Mouse (Mus musculus) ES-E14 (cell line): Measurements from ENCODE around the gene Gm11639. TPM values are rescaled to one million over a fixed set of nuclear protein-coding genes. Genes with fewer than 3 reads are reported as not detected.

Experiments used
- DNase-seq: peaks from one replicate; pipeline ENCODE4 v3.0.0-alpha.2; 2013; ENCODE audit warnings: low read depth, low spot score
- H3K27ac ChIP-seq: 2 replicates; pipeline ENCODE4 v1.5.1; 2012; ENCODE audit warnings: low read depth, mild to moderate bottlenecking, low read length, moderate library complexity, mixed read lengths; ENCODE audit not compliant: poor library complexity, insufficient read depth, severe bottlenecking
- H3K36me3 ChIP-seq: 2 replicates; pipeline ENCODE4 v1.6.1; 2012; ENCODE audit warnings: mild to moderate bottlenecking, low read length, moderate library complexity, mixed read lengths; ENCODE audit not compliant: control insufficient read depth, poor library complexity, insufficient read depth, severe bottlenecking
- H3K4me1 ChIP-seq, 2 experiments: fragments of 150-350 bp in 1 of 2; sonication (generic) in 1 of 2; 2 replicates each; pipeline ENCODE4 v1.6.1; 2012; ENCODE audit warnings: low read length in 2 of 2, mild to moderate bottlenecking in 1 of 2, mixed read lengths in 1 of 2; ENCODE audit not compliant: control insufficient read depth in 2 of 2, insufficient read depth in 2 of 2, poor library complexity in 1 of 2
- H3K4me3 ChIP-seq, 2 experiments: fragments of 150-350 bp in 1 of 2; sonication (generic) in 1 of 2; 2 replicates each; pipeline ENCODE4 v1.5.1; 2012; ENCODE audit warnings: low read length in 2 of 2, low read depth in 1 of 2, mild to moderate bottlenecking in 1 of 2, mixed read lengths in 1 of 2; ENCODE audit not compliant: insufficient read depth in 1 of 2, poor library complexity in 1 of 2, severe bottlenecking in 1 of 2
- H3K9ac ChIP-seq: 2 replicates; pipeline ENCODE4 v1.6.1; 2012; ENCODE audit warnings: low read depth, mild to moderate bottlenecking, low read length, mixed read lengths; ENCODE audit not compliant: poor library complexity, insufficient read depth, severe bottlenecking
- H3K9me3 ChIP-seq: fragments of 150-350 bp; sonication (generic); 2 replicates; pipeline ENCODE4 v1.6.1; 2012; ENCODE audit warnings: low read depth, mild to moderate bottlenecking, low read length; ENCODE audit not compliant: control insufficient read depth, insufficient read depth
- CHD2 ChIP-seq: IDR thresholded peaks from 2 replicates; pipeline ENCODE4 v1.6.1; 2014; ENCODE audit warnings: mild to moderate bottlenecking, low read depth, low read length, inconsistent platforms
- HCFC1 ChIP-seq: IDR thresholded peaks from 2 replicates; pipeline ENCODE4 v1.6.1; 2012; ENCODE audit warnings: low read length, inconsistent platforms, borderline replicate concordance; ENCODE audit not compliant: insufficient read depth
- MAFK ChIP-seq: IDR thresholded peaks from 2 replicates; pipeline ENCODE4 v1.6.1; 2014; ENCODE audit warnings: mild to moderate bottlenecking, low read depth, low read length, inconsistent platforms; ENCODE audit not compliant: insufficient read depth
- ZC3H11A ChIP-seq: IDR thresholded peaks from 2 replicates; pipeline ENCODE4 v1.6.1; 2012; ENCODE audit warnings: low read depth, mild to moderate bottlenecking, inconsistent platforms, low read length, borderline replicate concordance
- ZNF384 ChIP-seq: IDR thresholded peaks from 2 replicates; pipeline ENCODE4 v1.6.1; 2012; ENCODE audit warnings: low read depth, low read length, inconsistent platforms
- in situ Hi-C, 2 experiments: fragments of 600-800 bp; cut with MboI; formaldehyde crosslinking; loops; one replicate each; pipeline ENCODE4 v1.15.1; 2025; ENCODE audit warnings: low sequenced_read_pairs in 2 of 2, inconsistent platforms in 1 of 2; ENCODE audit not compliant: unreplicated experiment in 2 of 2
- total RNA-seq: library from RNA; depleted of rRNA; stranded (reverse); fragments of 300-350 nt; gene quantifications from 2 replicates; pipeline ENCODE4 v1.2.3, GENCODE M21; 2012

The Gm11639 gene
- total RNA-seq, 1 experiment = 0.36 TPM

DNA sequence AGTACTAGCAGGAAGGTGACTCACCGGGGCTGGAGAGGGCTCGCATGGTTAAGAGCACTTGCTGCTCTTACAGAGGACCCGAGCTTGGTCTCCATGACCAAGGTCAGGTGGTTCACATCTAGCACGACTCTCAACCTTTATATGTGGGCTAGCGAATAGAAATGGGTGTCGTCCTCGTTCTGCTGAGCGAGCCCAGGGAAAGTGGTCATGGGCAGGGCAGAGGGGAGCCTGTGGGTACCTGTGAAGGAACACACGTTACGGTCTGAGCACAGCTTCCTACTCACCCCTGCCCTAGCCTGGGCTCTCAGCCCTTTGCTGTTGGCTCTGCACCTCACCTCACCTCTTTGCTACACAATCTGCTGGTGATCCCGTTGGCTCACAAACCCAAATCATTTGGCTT lies 22.9 kb upstream of the Gm11639 start:
- no peaks in the 10 kb centered on the region for H3K36me3 ChIP-seq
- no peak for DNase-seq
- in situ Hi-C loops = no loop called here
- H3K9me3 ChIP-seq = no peaks in the 10 kb centered on the region
- H3K4me3 ChIP-seq = no peak overlapping the region
- TF ChIP-seq MAFK = no peak
- no peak for TF ChIP-seq ZNF384
- TF ChIP-seq HCFC1 = no peak
- TF ChIP-seq CHD2 = no peak
- TF ChIP-seq ZC3H11A = no peak
- no peak overlapping the region for H3K27ac ChIP-seq
- no peak overlapping the region for H3K9ac ChIP-seq
- H3K4me1 ChIP-seq = peaks cover 0 to 2% of the 10 kb centered on the region in 2 experiments; a peak in 1 of 4 replicates

DNA sequence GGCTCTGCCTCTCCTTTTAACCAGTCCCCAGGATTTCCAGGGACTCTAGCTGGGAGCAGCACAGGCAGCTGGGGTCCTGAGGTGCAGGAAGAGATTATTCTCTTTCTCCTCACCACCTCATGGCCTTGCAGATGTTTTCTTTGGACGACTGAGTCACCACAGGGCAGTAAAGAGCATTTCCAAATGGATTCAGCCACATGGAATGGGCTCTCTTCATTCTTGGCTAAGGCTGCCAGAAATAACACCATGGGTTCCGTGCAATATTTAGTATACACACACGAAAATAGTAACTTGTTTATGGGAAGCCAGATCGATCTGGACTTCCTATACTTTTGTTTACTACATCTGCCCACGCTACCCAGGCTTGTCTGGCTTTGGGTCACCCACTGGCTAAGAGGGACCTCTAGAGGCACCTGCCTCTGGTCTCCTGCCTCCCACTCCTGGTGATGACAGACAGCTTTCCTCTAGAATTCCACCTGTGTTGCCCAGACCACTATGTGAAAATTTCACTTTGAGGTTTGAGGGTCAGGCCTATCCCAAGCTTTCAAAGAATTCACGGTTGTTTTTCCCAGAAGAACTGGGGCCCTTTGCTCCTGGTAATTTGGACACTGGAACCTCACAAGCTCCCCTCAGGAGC lies 22.1 kb upstream of the Gm11639 start:
- no peak overlapping the region for H3K27ac ChIP-seq
- in situ Hi-C loops = no loop called here

DNA sequence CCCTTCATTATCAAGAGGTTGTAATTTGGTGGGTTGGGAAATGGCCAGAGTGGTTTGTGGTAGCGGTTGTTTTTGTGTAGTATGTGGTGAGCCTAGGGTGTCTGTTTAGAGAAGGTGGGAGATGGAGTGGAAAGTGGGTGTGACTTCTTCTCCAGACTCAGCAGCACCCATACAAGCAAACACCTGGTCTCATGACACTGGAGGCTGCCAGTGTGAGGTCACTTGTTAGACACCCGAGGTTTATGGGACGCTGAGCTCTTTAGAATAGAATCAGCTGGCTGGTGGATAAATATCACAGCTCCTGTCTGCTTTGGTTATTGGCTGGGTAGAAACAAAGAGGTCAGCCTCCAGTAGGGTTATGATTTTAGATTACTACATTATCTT lies 21.6 kb upstream of the Gm11639 start:
- TF ChIP-seq ZNF384 (no peak), CHD2 (no peak), MAFK (no peak), HCFC1 (no peak), ZC3H11A (no peak)
- Histone ChIP-seq H3K4me3 (no peak overlapping the region), H3K36me3 (no peaks in the 10 kb centered on the region), H3K9ac (no peak overlapping the region), H3K27ac (no peak overlapping the region), H3K9me3 (no peaks in the 10 kb centered on the region), H3K4me1 (no peaks in the 10 kb centered on the region)
- no peak for DNase-seq
- in situ Hi-C loops = no loop called here

More for the DNA sequence above, 22.1 kb upstream of the Gm11639 start:
- no peak for DNase-seq
- H3K36me3 ChIP-seq = no peaks in the 10 kb centered on the region
- TF ChIP-seq CHD2 (no peak), ZC3H11A (no peak), HCFC1 (no peak), ZNF384 (no peak), MAFK (no peak)
- no peak overlapping the region for H3K4me3 ChIP-seq
- peaks cover 0 to 2% of the 10 kb centered on the region in 2 experiments; a peak in 1 of 4 replicates for H3K4me1 ChIP-seq
- no peak overlapping the region for H3K9ac ChIP-seq
- no peaks in the 10 kb centered on the region for H3K9me3 ChIP-seq

DNA sequence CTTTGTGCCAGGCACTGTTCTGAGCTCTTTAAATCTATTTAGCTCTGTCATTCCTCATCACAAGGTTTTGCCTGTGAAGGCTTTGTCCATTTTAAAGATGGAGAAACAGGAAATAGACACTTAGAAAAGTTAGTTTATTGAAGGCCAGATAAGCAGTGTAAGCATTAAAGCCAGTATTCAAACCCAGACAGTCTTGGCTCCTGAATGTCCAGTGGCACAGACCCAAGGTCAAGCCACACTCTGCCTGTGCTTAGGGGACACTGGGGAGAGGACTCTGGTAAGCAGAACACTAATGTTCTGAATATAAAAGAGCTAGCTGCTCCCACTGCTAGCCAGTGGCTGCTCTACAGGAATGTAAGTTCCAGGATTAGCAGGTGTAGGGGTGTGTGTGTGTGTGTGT lies 21.1 kb upstream of the Gm11639 start:
- H3K4me1 ChIP-seq = no peaks in the 10 kb centered on the region
- no peak overlapping the region for H3K9ac ChIP-seq
- H3K27ac ChIP-seq = no peak overlapping the region
- H3K36me3 ChIP-seq = no peaks in the 10 kb centered on the region
- DNase-seq = no peak
- H3K9me3 ChIP-seq = no peaks in the 10 kb centered on the region
- TF ChIP-seq HCFC1 (no peak), MAFK (no peak), ZNF384 (no peak), CHD2 (no peak), ZC3H11A (no peak)
- H3K4me3 ChIP-seq = no peak overlapping the region
- in situ Hi-C loops = no loop called here

DNA sequence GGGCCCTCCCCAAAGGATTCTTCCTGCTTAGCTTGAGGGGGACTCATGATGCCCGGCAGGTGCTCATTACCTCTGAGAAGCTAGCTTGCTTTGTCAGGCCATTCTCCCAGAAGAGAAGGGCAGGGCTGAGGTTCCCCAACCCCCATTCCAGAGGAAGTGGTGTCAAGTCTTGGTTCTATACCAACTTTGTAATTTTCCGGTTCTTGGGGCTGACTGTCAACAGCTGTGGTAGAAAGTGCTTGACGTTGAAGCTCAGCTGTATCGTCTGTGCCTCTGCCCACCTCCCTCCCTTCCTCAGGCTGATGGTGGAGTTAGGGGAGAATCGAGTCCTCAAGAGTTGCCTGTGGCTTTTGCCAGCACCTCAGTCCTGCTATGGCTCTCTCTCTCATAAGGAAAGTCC lies 18.1 kb upstream of the Gm11639 start:
- Histone ChIP-seq H3K9ac (no peak overlapping the region), H3K4me1 (no peaks in the 10 kb centered on the region), H3K27ac (no peak overlapping the region), H3K4me3 (no peak overlapping the region), H3K36me3 (no peaks in the 10 kb centered on the region), H3K9me3 (no peaks in the 10 kb centered on the region)
- DNase-seq = no peak
- in situ Hi-C loops = no loop called here
- TF ChIP-seq MAFK = no peak
- TF ChIP-seq CHD2 = no peak
- TF ChIP-seq HCFC1 = no peak
- TF ChIP-seq ZNF384 = no peak
